Mouse (Mus musculus) right cerebral cortex, adult 2 months (tissue): ENCODE measurements at regions not wholly inside any gene's neighbourhood (a gene's known extent, or its start where the extent isn't known, plus 50 kb on each side); places are given as distances from the start of the nearest gene placed in this dataset.
"Not testable (repeated sequence)": the region's sequence is repeated elsewhere in the genome, so short reads cannot be mapped to it uniquely, and the experiment has no call there.

ENCODE experiments used
- DNase-seq, 2 experiments: peaks; one replicate each; pipeline ENCODE4 v3.0.0; 2021 to 2022; ENCODE audit warnings: low spot score in 2 of 2

- no peak for DNase-seq
Observed at GRCm38 (mm10) chr3:56980593-56981304, 321.0 kb downstream of the Tm4sf1 start.

- DNase-seq: peak in 1 of 2 experiments; percentile 9
Observed at GRCm38 (mm10) chr3:56966008-56966407, 335.8 kb downstream of the Tm4sf1 start.

GRCm38 (mm10) chr3:56965444-56965843 lies 336.3 kb downstream of the Tm4sf1 start:
- DNase-seq: no peak

GRCm38 (mm10) chr3:56964156-56964555 lies 337.6 kb downstream of the Tm4sf1 start:
- no peak for DNase-seq

GRCm38 (mm10) chr3:56963251-56963650 lies 338.5 kb downstream of the Tm4sf1 start:
- DNase-seq: peak; percentile 39 to 50

GRCm38 (mm10) chr3:56962248-56963013 lies 339.4 kb downstream of the Tm4sf1 start:
- peak; percentile 79 to 80 for DNase-seq

GRCm38 (mm10) chr3:56956978-56957377 lies 344.8 kb downstream of the Tm4sf1 start:
- no peak for DNase-seq

GRCm38 (mm10) chr3:56955799-56956121 lies 346.0 kb downstream of the Tm4sf1 start:
- DNase-seq: no peak

GRCm38 (mm10) chr3:56955098-56955798 lies 346.5 kb downstream of the Tm4sf1 start:
- DNase-seq: no peak

- not testable (repeated sequence) for DNase-seq
Observed at GRCm38 (mm10) chr3:56942557-56942956, 359.2 kb downstream of the Tm4sf1 start.

- DNase-seq: not testable (repeated sequence)
Observed at GRCm38 (mm10) chr3:56928940-56929339, 372.8 kb downstream of the Tm4sf1 start.

- DNase-seq: no peak
Observed at GRCm38 (mm10) chr3:56898491-56898890, 403.3 kb downstream of the Tm4sf1 start.

GRCm38 (mm10) chr3:56877062-56877461 lies 424.7 kb downstream of the Tm4sf1 start:
- DNase-seq: no peak

- no peak for DNase-seq
Observed at GRCm38 (mm10) chr3:56863591-56863990, 438.2 kb downstream of the Tm4sf1 start.

- peak in 1 of 2 experiments; percentile 2 for DNase-seq
Observed at GRCm38 (mm10) chr3:56859841-56860240, 441.9 kb downstream of the Tm4sf1 start.

- no peak for DNase-seq
Observed at GRCm38 (mm10) chr3:56845462-56845770, 456.4 kb downstream of the Tm4sf1 start.

- no peak for DNase-seq
Observed at GRCm38 (mm10) chr3:56844681-56845461, 456.9 kb downstream of the Tm4sf1 start.

- DNase-seq: no peak
Observed at GRCm38 (mm10) chr3:56837176-56837575, 464.6 kb downstream of the Tm4sf1 start.

GRCm38 (mm10) chr3:56830315-56831097 lies 471.3 kb downstream of the Tm4sf1 start:
- DNase-seq: no peak

GRCm38 (mm10) chr3:56824157-56824556 lies 477.6 kb downstream of the Tm4sf1 start:
- DNase-seq: no peak

- DNase-seq: no peak
Observed at GRCm38 (mm10) chr3:56810548-56811071, 491.2 kb downstream of the Tm4sf1 start.
